ENCODE assay signal across 27 mouse cellular contexts in the genomic region with DNA sequence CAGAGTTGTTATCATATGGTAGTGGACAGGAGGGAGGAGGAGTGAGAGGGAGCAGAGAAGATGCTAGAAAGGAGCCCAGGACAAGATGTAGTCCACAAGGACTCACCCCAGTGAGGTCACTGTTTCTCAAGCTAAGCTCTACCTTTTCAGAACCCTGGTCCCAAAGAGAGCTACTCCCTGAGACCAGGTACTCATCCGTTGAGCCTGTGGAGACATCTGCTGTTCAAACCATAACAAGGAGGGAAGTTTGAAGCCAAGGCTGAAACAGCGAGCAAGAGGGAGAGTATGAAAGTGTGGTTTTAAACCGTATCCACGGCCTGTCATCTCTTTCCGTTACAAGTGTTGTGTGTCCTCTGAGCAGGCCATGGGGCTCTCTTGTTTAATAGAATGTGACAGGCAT. TPM values are rescaled to one million over a fixed set of nuclear protein-coding genes. Genes with fewer than 3 reads are reported as not detected.
DNase-seq lines count a peak whose midpoint lies in the region; ATAC-seq and TF ChIP-seq lines count a peak whose summit lies in the region.
"Had no signal": no experiment of that assay in that cellular context is flagged by ENCODE, and none has a peak within 500 bp of the region (broad histone marks: within the 10 kb centered on the region; RNA-seq: fewer than 3 reads in every experiment).

No protein-coding gene starts in this region.

- H3K36me3 ChIP-seq in heart, embryonic 15.5 days: no peaks in the 10 kb centered on the region
- H3K36me3 ChIP-seq in testis, adult 2 months (ENCODE audit: control insufficient read depth, insufficient read depth, low read length): no peaks in the 10 kb centered on the region
- H3K36me3 ChIP-seq: limb, embryonic 12.5 days; neural tube, embryonic 15.5 days; stomach, embryonic 15.5 days had no signal

- H3K27ac ChIP-seq in heart, embryonic 15.5 days: peak overlapping the region; percentile 25; the same call in 1 of the 2 replicates
- 0 out of 2 replicates have a peak overlapping the region, but pooled peaks have one; percentile 4 for H3K27ac ChIP-seq in layer of hippocampus, adult 2 months
- H3K27ac ChIP-seq in testis, adult 2 months (ENCODE audit: control insufficient read depth, insufficient read depth, low read depth, low read length): peak overlapping the region; percentile 55
- H3K27ac ChIP-seq: forebrain, embryonic 13.5 days; left cerebral cortex, adult 2 months; limb, embryonic 12.5 days; macrophage; neural tube, embryonic 15.5 days; stomach, embryonic 15.5 days had no signal

- no peak for TF ChIP-seq CTCF in layer of hippocampus, adult 2 months (conservative IDR thresholded peaks at IDR 0.05)
- TF ChIP-seq CTCF in testis, adult 2 months (IDR thresholded peaks at IDR 0.05; ENCODE audit: control insufficient read depth, insufficient read depth, insufficient replicate concordance, low read depth, low read length): no peak

- no peak overlapping the region for H3K4me3 ChIP-seq in heart, embryonic 15.5 days
- no peak overlapping the region for H3K4me3 ChIP-seq in layer of hippocampus, adult 2 months
- no peak overlapping the region for H3K4me3 ChIP-seq in testis, adult 2 months (ENCODE audit: control insufficient read depth, low read depth, low read length)
- H3K4me3 ChIP-seq: forebrain, embryonic 13.5 days; left cerebral cortex, adult 2 months; limb, embryonic 12.5 days; neural tube, embryonic 15.5 days; stomach, embryonic 15.5 days had no signal

- ATAC-seq in heart, embryonic 15.5 days (replicated peaks; ENCODE audit: insufficient number of reproducible peaks, insufficient read depth, low FRiP score, low read depth): no peak
- ATAC-seq: CD4-positive, CD25-positive, alpha-beta regulatory T cell, adult 4 months; forebrain, embryonic 13.5 days; hindbrain, embryonic 16.5 days had no signal

- H3K4me1 ChIP-seq in heart, embryonic 15.5 days (replicated peaks): peaks cover 15% of the 10 kb centered on the region
- H3K4me1 ChIP-seq in testis, adult 2 months (ENCODE audit: control insufficient read depth, insufficient read depth, low read length): peaks cover 9% of the 10 kb centered on the region
- H3K4me1 ChIP-seq: stomach, embryonic 15.5 days had no signal

- no peaks in the 10 kb centered on the region for H3K27me3 ChIP-seq in heart, embryonic 15.5 days
- no peaks in the 10 kb centered on the region for H3K27me3 ChIP-seq in testis, adult 2 months (ENCODE audit: control insufficient read depth, insufficient read depth, low read length)
- H3K27me3 ChIP-seq: forebrain, embryonic 13.5 days; limb, embryonic 12.5 days; neural tube, embryonic 15.5 days; stomach, embryonic 15.5 days had no signal

- no peak overlapping the region for H3K4me2 ChIP-seq in heart, embryonic 15.5 days
- H3K4me2 ChIP-seq: forebrain, embryonic 13.5 days; limb, embryonic 12.5 days; neural tube, embryonic 15.5 days; stomach, embryonic 15.5 days had no signal

- H3K9ac ChIP-seq in heart, embryonic 15.5 days: no peak overlapping the region
- H3K9ac ChIP-seq: forebrain, embryonic 13.5 days; limb, embryonic 12.5 days; neural tube, embryonic 15.5 days; stomach, embryonic 15.5 days had no signal

- 87% methylated on average over 5 of the region's 5 CpGs for WGBS in heart, embryonic 15.5 days

- no peak for TF ChIP-seq POLR2A in testis, adult 2 months (IDR thresholded peaks at IDR 0.05; ENCODE audit: control insufficient read depth, low read depth, low read length)

- H3K9me3 ChIP-seq in heart, embryonic 15.5 days (replicated peaks): no peaks in the 10 kb centered on the region
- H3K9me3 ChIP-seq: neural tube, embryonic 15.5 days had no signal

- DNase-seq in heart, adult 18-20 months: no peak
- no peak for DNase-seq in layer of hippocampus, adult 2 months (ENCODE audit: low spot score in 2 of 2)
- no peak for DNase-seq in layer of hippocampus, adult 18-20 months (ENCODE audit: low spot score in 2 of 2)
- DNase-seq in testis, postnatal 14 days (ENCODE audit: low spot score): no peak
- no peak for DNase-seq in frontal cortex, postnatal 14 days (ENCODE audit: low spot score in 2 of 2)
- DNase-seq: adrenal gland, postnatal 25 days; cerebellum, adult 11-12 months; cerebellum, postnatal 14 days; gastrocnemius, postnatal 25 days; heart, postnatal 14 days; kidney, adult 11 months; kidney, postnatal 14 days; midbrain, embryonic 14.5 days; retina, postnatal 1 day; right cerebral cortex, postnatal 14 days; thymus, adult 2 months; thymus, postnatal 36 days had no signal

RNA-seq across cellular contexts. Expression of gene Pxylp1, which starts 22.9 kb away (rescaled TPM):
- 27.6 and 27.8 TPM in 2 replicates for polyA plus RNA-seq in heart, embryonic 15.5 days (2015; fragmentation: Nextera tagmentation; extraction: Ambion mirVana)
- 10 to 100 TPM; 11.7 to 15.8 TPM for total RNA-seq in heart, adult 18-20 months (2021)
- total RNA-seq in layer of hippocampus, adult 2 months (2021): 10 to 100 TPM; 17.7 to 20.2 TPM
- 10 to 100 TPM; 18.7 to 23.6 TPM for total RNA-seq in layer of hippocampus, adult 18-20 months (2021)
- polyA plus RNA-seq in testis, adult 2 months (2012; rRNA removed): 3.7 and 4.5 TPM in 2 replicates

Comparison
In these comparisons a context has a peak if more than half of its experiments do, and no peak if none do; other contexts are left out.
1. H3K27ac ChIP-seq: peak in every context shown above with its lines; median percentile 55 in testis, adult 2 months; 25 in heart, embryonic 15.5 days; 4 in layer of hippocampus, adult 2 months.